Mouse (Mus musculus) lung, adult 18-20 months (tissue): ENCODE data around the gene Osm.

Experiments used
- DNase-seq, 2 experiments: peaks; one replicate each; pipeline ENCODE4 v3.0.0; 2022; ENCODE audit warnings: mixed read lengths in 2 of 2

Gene Osm

DNA sequence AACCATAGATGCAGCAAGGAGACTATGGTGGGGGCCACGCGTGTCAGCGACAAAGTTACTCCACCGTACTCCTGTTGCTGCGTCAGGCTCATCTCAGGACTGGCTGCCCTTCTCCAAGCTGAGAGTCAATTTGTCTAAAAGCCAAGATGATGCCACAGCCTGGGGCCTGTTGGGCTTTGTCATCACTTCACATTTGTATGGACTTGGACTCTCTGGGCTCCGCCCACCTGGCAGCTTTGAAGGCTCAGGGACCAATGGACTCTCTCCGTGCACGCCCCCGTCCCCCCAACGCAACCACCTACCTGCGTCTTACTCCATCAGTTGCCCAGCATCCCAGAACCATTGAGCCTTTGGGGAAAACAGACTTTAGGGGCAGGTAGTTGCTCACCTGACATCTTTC lies 35.3 kb downstream of the Osm start:
- DNase-seq, result no peak

DNA sequence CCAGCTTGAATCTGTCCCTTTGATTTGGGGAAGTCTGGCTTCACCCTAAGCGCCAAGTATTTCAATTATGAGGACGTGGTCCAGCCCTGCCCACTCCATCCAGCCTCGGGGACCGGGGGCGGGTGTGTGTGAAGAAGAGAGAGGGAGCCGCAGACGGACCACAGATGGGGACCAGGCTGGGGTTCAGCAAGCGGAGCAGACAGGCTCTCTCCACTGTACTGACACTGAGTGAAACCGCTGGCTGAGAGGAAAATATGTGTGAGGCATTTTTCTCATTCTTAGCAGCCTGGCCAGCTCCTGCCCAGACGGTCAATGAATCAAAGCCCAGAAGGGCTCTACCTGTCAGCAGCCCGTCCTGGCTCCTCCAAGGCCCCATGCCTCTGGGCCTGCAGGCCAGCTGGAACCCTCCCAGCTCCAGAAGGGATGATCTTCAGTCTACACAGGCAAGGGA lies 40.2 kb downstream of the Osm start:
- DNase-seq, result peak in 1 of 2 experiments; percentile 60

DNA sequence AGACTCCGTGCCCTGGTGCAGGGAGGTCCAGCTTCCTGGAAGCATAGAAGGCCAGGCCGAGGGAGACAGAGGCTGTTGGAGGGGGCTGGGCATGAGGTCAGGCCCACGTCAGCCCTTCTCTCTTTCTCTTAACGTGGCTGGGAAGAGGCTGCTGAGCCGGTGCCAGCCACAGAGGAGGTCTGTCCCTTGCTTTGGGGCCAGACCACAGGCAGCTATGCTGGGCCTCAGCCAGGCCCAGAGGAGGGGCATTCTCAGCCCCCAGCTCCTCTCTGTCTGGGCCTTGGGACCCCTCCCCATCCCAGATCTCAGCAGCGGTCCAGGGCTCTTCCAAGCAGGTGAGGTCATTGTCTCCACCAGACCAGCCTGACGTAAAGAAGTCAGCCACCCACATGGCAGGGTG lies 43.7 kb downstream of the Osm start:
- DNase-seq, result no peak

DNA sequence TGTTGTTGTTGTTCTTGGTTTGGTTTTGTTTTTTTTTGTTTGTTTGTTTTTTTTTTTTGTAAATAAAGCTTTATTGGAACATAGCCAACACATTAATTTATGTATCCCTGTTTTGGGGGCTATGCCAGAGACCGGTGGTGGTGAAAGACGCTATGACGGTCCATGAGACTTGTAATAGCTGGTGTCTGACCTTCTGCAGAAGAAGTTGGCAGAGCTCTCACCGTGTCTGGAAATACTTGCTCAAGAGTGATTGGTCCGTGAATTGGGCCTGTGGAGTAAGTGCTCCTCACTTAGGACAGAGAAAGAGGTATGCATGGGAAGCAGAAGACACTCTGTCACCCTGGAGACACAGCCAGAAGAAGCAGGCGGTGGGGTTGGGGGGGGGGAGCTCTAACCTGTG lies 45.6 kb downstream of the Osm start:
- no peak for DNase-seq

DNA sequence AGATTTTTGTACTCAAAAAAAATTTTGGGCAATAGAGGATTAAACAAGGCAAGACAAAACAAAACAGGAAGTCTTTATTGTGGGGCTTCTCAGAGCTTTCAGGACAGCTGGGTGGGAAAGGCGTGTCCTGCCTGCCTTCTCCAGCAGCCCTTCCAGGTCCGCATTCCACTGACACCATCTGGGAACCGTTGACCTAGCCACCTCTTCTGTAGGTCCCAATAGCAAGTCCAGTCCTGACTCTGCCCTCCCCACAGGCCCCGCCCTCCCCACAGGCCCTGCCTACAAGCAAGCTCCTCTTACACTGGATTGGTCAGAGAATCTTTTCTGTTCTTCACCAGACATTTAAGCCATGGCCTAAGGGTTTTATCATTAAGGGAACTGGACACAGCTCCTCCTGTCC lies 47.4 kb downstream of the Osm start:
- DNase-seq, result peak in 1 of 2 experiments; percentile 46

DNA sequence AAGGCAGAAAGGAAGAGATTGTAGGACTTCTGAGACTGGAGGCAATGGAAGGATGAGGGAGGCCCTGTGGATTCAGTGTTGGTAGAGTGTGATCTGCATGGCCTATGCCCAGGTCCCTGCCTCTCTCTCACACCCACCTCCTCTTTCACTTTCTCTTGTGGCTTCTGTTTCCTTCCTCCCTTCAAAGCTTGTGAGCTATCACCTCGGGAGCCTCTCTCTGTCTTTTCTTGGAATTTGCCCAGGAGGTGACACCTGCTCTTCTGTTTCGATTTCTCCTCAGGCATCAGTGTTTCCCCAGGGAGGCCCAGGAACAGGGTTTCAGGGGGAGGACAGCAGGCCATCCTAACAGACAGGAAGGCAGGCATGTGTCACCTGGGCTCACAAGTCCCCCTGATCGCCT lies 53.1 kb downstream of the Osm start:
- no peak for DNase-seq
